Mouse (Mus musculus): ENCODE data around the gene Them5. TPM values are rescaled to one million over a fixed set of nuclear protein-coding genes. Genes with fewer than 3 reads are reported as not detected.

The Them5 gene
- polyA plus RNA-seq, 1 experiment = not detected

DNA sequence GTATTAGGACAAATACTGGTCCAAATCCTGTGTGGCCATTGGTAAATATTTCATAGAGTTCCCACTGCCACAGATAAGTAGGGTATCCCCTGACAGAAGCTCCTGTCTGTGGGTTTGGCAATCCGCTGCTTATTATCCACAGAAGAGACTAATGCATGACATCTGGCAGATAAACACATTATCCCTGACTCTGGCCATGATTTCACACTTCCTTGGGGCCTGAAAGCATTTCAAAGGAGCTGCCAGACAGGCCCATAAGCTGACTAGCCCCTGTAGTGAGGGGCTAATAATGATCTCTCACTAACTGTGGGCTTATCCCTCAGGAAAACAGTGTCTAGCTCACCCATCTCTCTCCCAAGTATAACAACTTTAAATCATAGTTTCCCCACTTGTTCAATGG lies 653 bp downstream of the Them5 start:
- no peak overlapping the region for H3K4me3 ChIP-seq (ENCODE audit: insufficient read depth, low read length)
- H3K27ac ChIP-seq (ENCODE audit: insufficient read depth, low read length) = no peak overlapping the region
- no peaks in the 10 kb centered on the region for H3K4me1 ChIP-seq (ENCODE audit: control insufficient read depth, insufficient read depth, low read length)
- TF ChIP-seq POLR2A (IDR thresholded peaks at IDR 0.05; ENCODE audit: extremely low read depth, insufficient read depth, low read length) (no peak), CTCF (IDR thresholded peaks at IDR 0.05; ENCODE audit: extremely low read depth, insufficient read depth, low read length) (no peak)

DNA sequence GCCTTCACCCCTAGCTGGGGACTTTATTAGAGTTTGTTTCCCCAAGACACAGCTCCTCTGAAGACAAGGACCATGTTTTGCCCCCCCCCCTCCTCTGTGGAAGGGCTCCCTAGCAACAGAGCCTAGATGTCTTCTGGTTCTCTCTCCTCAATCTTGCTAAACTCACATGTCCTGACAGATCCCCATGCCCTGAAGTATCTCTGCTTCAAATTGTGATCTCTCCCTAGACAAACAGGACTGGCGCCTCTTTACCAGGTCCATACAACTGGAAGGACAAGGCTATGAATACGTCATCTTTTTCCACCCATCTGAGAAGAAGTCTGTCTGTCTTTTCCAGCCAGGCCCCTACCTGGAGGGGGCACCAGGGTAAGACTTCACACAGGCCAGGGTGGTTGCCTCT lies 2.3 kb downstream of the Them5 start:
- no peak overlapping the region for H3K4me3 ChIP-seq (ENCODE audit: insufficient read depth, low read length)
- no peak for TF ChIP-seq POLR2A (IDR thresholded peaks at IDR 0.05; ENCODE audit: extremely low read depth, insufficient read depth, low read length)
- TF ChIP-seq CTCF (IDR thresholded peaks at IDR 0.05; ENCODE audit: extremely low read depth, insufficient read depth, low read length) = no peak
- no peak overlapping the region for H3K27ac ChIP-seq (ENCODE audit: insufficient read depth, low read length)
- H3K4me1 ChIP-seq (ENCODE audit: control insufficient read depth, insufficient read depth, low read length) = no peaks in the 10 kb centered on the region

- TF ChIP-seq POLR2A (IDR thresholded peaks at IDR 0.05; ENCODE audit: extremely low read depth, insufficient read depth, low read length) (no peak), CTCF (IDR thresholded peaks at IDR 0.05; ENCODE audit: extremely low read depth, insufficient read depth, low read length) (no peak)
- Histone ChIP-seq H3K27ac (ENCODE audit: insufficient read depth, low read length) (no peak overlapping the region), H3K4me3 (ENCODE audit: insufficient read depth, low read length) (no peak overlapping the region), H3K4me1 (ENCODE audit: control insufficient read depth, insufficient read depth, low read length) (no peaks in the 10 kb centered on the region)
These were observed 3.0 kb downstream of the Them5 start for GRCm38 (mm10) chr3:94344897-94345296.

DNA sequence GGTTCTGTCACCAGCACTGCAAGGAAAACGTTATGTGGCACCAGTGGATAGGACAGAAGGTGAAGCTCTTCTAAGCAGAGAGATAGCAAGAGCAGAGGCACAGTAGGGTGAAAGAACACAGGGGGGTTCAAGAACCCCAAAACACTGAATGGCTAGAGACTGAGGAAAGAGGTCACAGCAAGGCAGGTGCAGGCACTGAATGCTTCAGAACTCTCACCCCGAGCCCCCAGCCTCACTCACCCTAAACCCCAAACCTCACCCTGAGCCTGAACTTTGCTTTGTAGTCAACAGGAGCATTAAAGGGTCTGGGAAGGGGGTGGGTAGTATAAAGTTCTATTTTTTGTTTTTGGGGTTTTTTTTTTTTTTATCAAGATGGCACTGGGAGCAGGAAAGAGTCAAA lies 6.2 kb downstream of the Them5 start:
- no peak for TF ChIP-seq POLR2A (IDR thresholded peaks at IDR 0.05; ENCODE audit: extremely low read depth, insufficient read depth, low read length)
- no peak for TF ChIP-seq CTCF (IDR thresholded peaks at IDR 0.05; ENCODE audit: extremely low read depth, insufficient read depth, low read length)

DNA sequence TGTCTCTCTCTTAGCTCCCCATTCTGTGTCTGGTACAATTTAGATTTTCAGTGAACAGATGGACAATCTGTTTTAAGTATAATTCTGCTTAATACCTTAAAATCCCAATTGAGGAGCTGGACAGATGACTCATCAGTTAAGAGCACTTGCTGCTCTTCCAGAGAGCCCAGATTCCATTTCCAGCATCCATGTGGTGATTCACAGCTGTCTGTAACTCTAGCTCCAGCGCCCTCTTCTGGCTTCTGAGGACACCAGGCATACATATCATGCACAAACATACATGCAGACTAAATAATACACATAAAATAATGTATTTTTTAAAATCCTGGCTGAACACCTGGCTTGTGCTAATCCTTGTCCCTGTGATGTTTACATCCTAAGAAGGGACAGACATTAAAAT lies 18.9 kb downstream of the Them5 start:
- Histone ChIP-seq H3K4me1 (ENCODE audit: control insufficient read depth, insufficient read depth, low read length) (no peaks in the 10 kb centered on the region), H3K4me3 (ENCODE audit: insufficient read depth, low read length) (no peak overlapping the region), H3K27ac (ENCODE audit: insufficient read depth, low read length) (no peak overlapping the region)
- TF ChIP-seq CTCF (IDR thresholded peaks at IDR 0.05; ENCODE audit: extremely low read depth, insufficient read depth, low read length) = peak; percentile 36; the same call in 1 of the 2 replicates
- TF ChIP-seq POLR2A (IDR thresholded peaks at IDR 0.05; ENCODE audit: extremely low read depth, insufficient read depth, low read length) = no peak

More for the DNA sequence above, 6.2 kb downstream of the Them5 start:
- H3K27ac ChIP-seq (ENCODE audit: insufficient read depth, low read length) = no peak overlapping the region
- H3K4me1 ChIP-seq (ENCODE audit: control insufficient read depth, insufficient read depth, low read length) = no peaks in the 10 kb centered on the region
- no peak overlapping the region for H3K4me3 ChIP-seq (ENCODE audit: insufficient read depth, low read length)

DNA sequence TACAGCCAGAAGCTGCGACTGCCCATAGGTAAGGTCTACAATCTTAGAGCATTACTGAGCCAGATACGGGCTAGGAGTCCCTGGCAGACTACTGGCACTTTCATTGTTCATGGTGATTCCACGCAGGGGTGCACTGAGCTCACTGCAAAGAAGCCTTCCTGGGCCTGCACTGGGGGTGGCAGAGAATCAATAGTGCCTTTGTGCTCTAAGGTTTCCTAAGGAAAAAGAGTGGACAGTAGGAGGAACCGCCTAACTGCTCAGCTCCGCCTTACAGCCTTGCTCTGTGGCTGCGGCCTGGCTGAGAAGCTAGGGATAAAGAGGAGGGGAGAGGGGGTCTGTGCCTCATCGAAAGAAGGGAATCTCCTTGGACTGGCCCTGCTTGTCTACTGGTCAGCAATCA lies 20.2 kb downstream of the Them5 start, which contains the start of gene C2cd4d:
Gene C2cd4d (plus strand): TSS at position 301 of the 400 bp plus-strand sequence.
- no peak within 1 kb of the TSS for H3K27ac ChIP-seq (ENCODE audit: insufficient read depth, low read length)
- TF ChIP-seq CTCF (IDR thresholded peaks at IDR 0.05; ENCODE audit: extremely low read depth, insufficient read depth, low read length) (no peak), POLR2A (IDR thresholded peaks at IDR 0.05; ENCODE audit: extremely low read depth, insufficient read depth, low read length) (no peak)
- no peaks in the 10 kb centered on the region for H3K4me1 ChIP-seq (ENCODE audit: control insufficient read depth, insufficient read depth, low read length)
- peak within 1 kb of the TSS; percentile 36; the same call in 1 of the 2 replicates for H3K4me3 ChIP-seq (ENCODE audit: insufficient read depth, low read length)

DNA sequence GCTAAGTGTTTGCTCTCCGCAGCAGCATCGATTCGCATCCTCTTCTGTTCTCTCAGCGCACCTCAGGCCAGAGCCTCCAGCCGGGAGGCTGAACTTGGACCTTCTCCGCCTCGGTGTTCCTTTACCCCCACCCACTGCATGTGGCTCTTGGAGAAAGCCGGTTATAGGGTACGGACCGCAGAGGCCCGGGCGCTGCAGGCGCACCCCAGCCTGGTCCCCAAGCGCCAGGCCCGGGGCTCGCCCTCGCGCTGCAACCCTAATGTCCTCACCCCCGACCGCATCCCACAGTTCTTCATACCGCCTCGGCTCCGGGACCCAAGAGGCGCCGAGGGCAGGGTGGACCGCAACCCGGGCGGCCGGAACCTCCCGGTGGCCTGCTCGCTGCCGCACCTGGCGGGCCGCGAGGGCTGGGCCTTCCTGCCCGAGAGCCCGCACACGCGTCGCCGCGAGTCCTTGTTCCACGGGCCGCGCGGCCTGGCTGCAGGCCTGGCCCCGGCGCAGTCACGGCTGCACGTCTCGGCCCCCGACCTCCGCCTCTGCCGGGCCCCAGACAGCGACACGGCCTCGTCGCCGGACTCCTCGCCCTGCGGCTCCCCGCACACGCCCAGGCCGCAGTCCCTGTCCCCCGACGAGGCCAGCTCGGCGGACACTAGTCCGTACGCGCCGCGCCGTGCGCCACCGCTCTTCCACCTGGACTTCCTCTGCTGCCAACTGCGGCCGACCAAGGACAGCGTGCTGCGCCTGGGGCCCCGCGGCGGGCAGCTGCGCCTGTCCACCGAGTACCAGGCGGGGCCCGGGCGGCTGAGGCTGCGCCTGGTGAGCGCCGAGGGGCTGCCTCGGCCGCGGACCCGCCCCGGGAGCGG lies 21.6 kb downstream of the Them5 start:
- H3K27ac ChIP-seq (ENCODE audit: insufficient read depth, low read length) = no peak overlapping the region

GRCm38 (mm10) chr3:94364154-94364526 lies 22.2 kb downstream of the Them5 start:
- TF ChIP-seq CTCF (IDR thresholded peaks at IDR 0.05; ENCODE audit: extremely low read depth, insufficient read depth, low read length) = no peak
- TF ChIP-seq POLR2A (IDR thresholded peaks at IDR 0.05; ENCODE audit: extremely low read depth, insufficient read depth, low read length) = no peak
- H3K4me1 ChIP-seq (ENCODE audit: control insufficient read depth, insufficient read depth, low read length) = no peaks in the 10 kb centered on the region
- no peak overlapping the region for H3K27ac ChIP-seq (ENCODE audit: insufficient read depth, low read length)
- H3K4me3 ChIP-seq (ENCODE audit: insufficient read depth, low read length) = peak overlapping the region; percentile 36; the same call in 1 of the 2 replicates

More for the DNA sequence above, 21.6 kb downstream of the Them5 start:
- Histone ChIP-seq H3K4me3 (ENCODE audit: insufficient read depth, low read length) (peak overlapping the region; percentile 36), H3K4me1 (ENCODE audit: control insufficient read depth, insufficient read depth, low read length) (no peaks in the 10 kb centered on the region)
- no peak for TF ChIP-seq CTCF (IDR thresholded peaks at IDR 0.05; ENCODE audit: extremely low read depth, insufficient read depth, low read length)
- no peak for TF ChIP-seq POLR2A (IDR thresholded peaks at IDR 0.05; ENCODE audit: extremely low read depth, insufficient read depth, low read length)

- Histone ChIP-seq H3K4me1 (ENCODE audit: control insufficient read depth, insufficient read depth, low read length) (no peaks in the 10 kb centered on the region), H3K27ac (ENCODE audit: insufficient read depth, low read length) (no peak overlapping the region), H3K4me3 (ENCODE audit: insufficient read depth, low read length) (no peak overlapping the region)
- TF ChIP-seq CTCF (IDR thresholded peaks at IDR 0.05; ENCODE audit: extremely low read depth, insufficient read depth, low read length) (peak; percentile 98), POLR2A (IDR thresholded peaks at IDR 0.05; ENCODE audit: extremely low read depth, insufficient read depth, low read length) (no peak)
These were observed 24.9 kb downstream of the Them5 start for GRCm38 (mm10) chr3:94366761-94367160.

GRCm38 (mm10) chr3:94367511-94367910 lies 25.6 kb downstream of the Them5 start:
- H3K4me3 ChIP-seq (ENCODE audit: insufficient read depth, low read length) = no peak overlapping the region
- TF ChIP-seq POLR2A (IDR thresholded peaks at IDR 0.05; ENCODE audit: extremely low read depth, insufficient read depth, low read length) = no peak
- TF ChIP-seq CTCF (IDR thresholded peaks at IDR 0.05; ENCODE audit: extremely low read depth, insufficient read depth, low read length) = no peak
- no peaks in the 10 kb centered on the region for H3K4me1 ChIP-seq (ENCODE audit: control insufficient read depth, insufficient read depth, low read length)
- no peak overlapping the region for H3K27ac ChIP-seq (ENCODE audit: insufficient read depth, low read length)

Data from cortical plate, adult 2 months (tissue).